ENCODE assay signal across 8 mouse cellular contexts in genomic region chr2:39226731-39227130, GRCm38 (mm10). TPM values are rescaled to one million over a fixed set of nuclear protein-coding genes. Genes with fewer than 3 reads are reported as not detected.
DNase-seq lines count a peak whose midpoint lies in the region; ATAC-seq and TF ChIP-seq lines count a peak whose summit lies in the region.

No protein-coding gene starts in this region.

- H3K4me3 ChIP-seq in heart, embryonic 10.5 days = peak overlapping the region; percentile 83
- H3K4me3 ChIP-seq in ES-Bruce4 (ENCODE audit: low read depth, low read length) = no peak overlapping the region; the same call in 1 of the 2 replicates
- H3K4me3 ChIP-seq in forebrain, postnatal 0 days (ENCODE audit: low read depth, low read length) = peak overlapping the region; percentile 59
- H3K4me3 ChIP-seq in liver, postnatal 0 days (ENCODE audit: low read depth, low read length) = peak overlapping the region; percentile 69

- TF ChIP-seq CTCF in ES-Bruce4 (IDR thresholded peaks at IDR 0.05; ENCODE audit: low read depth, low read length) = no peak
- no peak for TF ChIP-seq CTCF in forebrain, postnatal 0 days (IDR thresholded peaks at IDR 0.05; ENCODE audit: low read depth)
- no peak for TF ChIP-seq CTCF in liver, postnatal 0 days (IDR thresholded peaks at IDR 0.05; ENCODE audit: low read depth)

- no peak for DNase-seq in heart, embryonic 10.5 days (ENCODE audit: low spot score)
- DNase-seq in heart, postnatal 10 days = no peak
- no peak for DNase-seq in forebrain, postnatal 0 days
- DNase-seq in liver, postnatal 0 days = no peak
- DNase-seq in adrenal gland, postnatal 36 days = no peak
- DNase-seq in frontal cortex, adult 2 months (ENCODE audit: extremely low spot score in 1 of 2, low spot score in 1 of 2) = no peak
- DNase-seq in spleen, adult 18-20 months = no peak

- intact Hi-C loops in heart, postnatal 10 days (cut with DNase I) = no loop called here

- peak overlapping the region; percentile 50 for H3K4me2 ChIP-seq in forebrain, postnatal 0 days (ENCODE audit: low read depth)
- peak overlapping the region; percentile 68 for H3K4me2 ChIP-seq in liver, postnatal 0 days (ENCODE audit: low read depth, low read length)

- no peaks in the 10 kb centered on the region for H3K36me3 ChIP-seq in heart, embryonic 10.5 days
- H3K36me3 ChIP-seq in ES-Bruce4 (ENCODE audit: control insufficient read depth, insufficient read depth, low read length, poor library complexity, severe bottlenecking) = no peaks in the 10 kb centered on the region
- no peaks in the 10 kb centered on the region for H3K36me3 ChIP-seq in forebrain, postnatal 0 days (ENCODE audit: insufficient read depth)
- H3K36me3 ChIP-seq in liver, postnatal 0 days (replicated peaks; ENCODE audit: insufficient read depth, low read length) = no peaks in the 10 kb centered on the region

- no peak for TF ChIP-seq EP300 in ES-Bruce4 (IDR thresholded peaks at IDR 0.05; ENCODE audit: insufficient read depth, low read depth, low read length)
- no peak for TF ChIP-seq EP300 in liver, postnatal 0 days (IDR thresholded peaks at IDR 0.05; ENCODE audit: low read depth)

- no peaks in the 10 kb centered on the region for H3K27me3 ChIP-seq in heart, embryonic 10.5 days (ENCODE audit: insufficient read depth, poor library complexity, severe bottlenecking)
- H3K27me3 ChIP-seq in ES-Bruce4 (ENCODE audit: control insufficient read depth, insufficient read depth, low read length, poor library complexity, severe bottlenecking) = no peaks in the 10 kb centered on the region
- H3K27me3 ChIP-seq in forebrain, postnatal 0 days (ENCODE audit: insufficient read depth, low read length) = no peaks in the 10 kb centered on the region
- no peaks in the 10 kb centered on the region for H3K27me3 ChIP-seq in liver, postnatal 0 days (ENCODE audit: insufficient read depth, low read length)

- H3K9ac ChIP-seq in ES-Bruce4 (ENCODE audit: low read depth, poor library complexity, severe bottlenecking) = peak overlapping the region; percentile 56; the same call in 1 of the 2 replicates
- peak overlapping the region; percentile 65; the same call in 1 of the 2 replicates for H3K9ac ChIP-seq in forebrain, postnatal 0 days
- peak overlapping the region; percentile 89 for H3K9ac ChIP-seq in liver, postnatal 0 days (replicated peaks)

- ATAC-seq in forebrain, postnatal 0 days = no peak
- no peak; the same call in 1 of the 2 replicates for ATAC-seq in liver, postnatal 0 days

- H3K9me3 ChIP-seq in heart, embryonic 10.5 days = no peaks in the 10 kb centered on the region
- H3K9me3 ChIP-seq in ES-Bruce4 (replicated peaks; ENCODE audit: control insufficient read depth, insufficient read depth, low read length, poor library complexity, severe bottlenecking) = no peaks in the 10 kb centered on the region
- H3K9me3 ChIP-seq in forebrain, postnatal 0 days (ENCODE audit: low read length) = no peaks in the 10 kb centered on the region
- no peaks in the 10 kb centered on the region for H3K9me3 ChIP-seq in liver, postnatal 0 days (ENCODE audit: low read length)

- peak overlapping the region; percentile 94; the same call in 1 of the 2 replicates for H3K27ac ChIP-seq in heart, embryonic 10.5 days
- no peak overlapping the region for H3K27ac ChIP-seq in ES-Bruce4 (ENCODE audit: insufficient read depth, low read length)
- H3K27ac ChIP-seq in forebrain, postnatal 0 days (ENCODE audit: low read depth, low read length) = peak overlapping the region; percentile 89; the same call in 1 of the 2 replicates
- H3K27ac ChIP-seq in liver, postnatal 0 days (ENCODE audit: low read depth) = peak overlapping the region; percentile 96

- WGBS in heart, embryonic 10.5 days = 28% methylated on average over 3 of the region's 3 CpGs
- 29% methylated on average over 3 of the region's 3 CpGs for WGBS in forebrain, postnatal 0 days
- 35% methylated on average over 3 of the region's 3 CpGs for WGBS in liver, postnatal 0 days (ENCODE audit: insufficient replicate concordance)

- peaks cover 9% of the 10 kb centered on the region for H3K4me1 ChIP-seq in heart, embryonic 10.5 days
- no peaks in the 10 kb centered on the region for H3K4me1 ChIP-seq in ES-Bruce4 (ENCODE audit: control insufficient read depth, insufficient read depth, low read length)
- H3K4me1 ChIP-seq in forebrain, postnatal 0 days (ENCODE audit: insufficient read depth) = peaks cover 14% of the 10 kb centered on the region; the same call in 1 of the 2 replicates
- peaks cover 21% of the 10 kb centered on the region for H3K4me1 ChIP-seq in liver, postnatal 0 days (ENCODE audit: insufficient read depth)

- no peak for TF ChIP-seq POLR2A in ES-Bruce4 (IDR thresholded peaks at IDR 0.05; ENCODE audit: insufficient read depth, low read length)

RNA-seq across cellular contexts. Expression of gene Ppp6c, which starts 0.5 kb away (rescaled TPM):
- 52.1 and 61.0 TPM in 2 replicates for polyA plus RNA-seq in heart, embryonic 10.5 days (2016; fragmentation: Nextera tagmentation; extraction: Ambion mirVana)
- 10 to 100 TPM; 65.4 to 70.0 TPM for total RNA-seq in heart, postnatal 10 days (2021)
- polyA plus RNA-seq in ES-Bruce4 (2011; ENCODE audit: insufficient read depth, insufficient read length, low read depth, missing spikeins) = 78.0 and 81.1 TPM in 2 replicates
- 47.6 and 57.2 TPM in 2 replicates for total RNA-seq in forebrain, postnatal 0 days (2014; rRNA removed)
- polyA plus RNA-seq in forebrain, postnatal 0 days (2015; fragmentation: Nextera tagmentation; extraction: Ambion mirVana) = 51.1 and 54.5 TPM in 2 replicates
- 35.5 and 37.0 TPM in 2 replicates for polyA plus RNA-seq in liver, postnatal 0 days (2015; fragmentation: Nextera tagmentation; extraction: Ambion mirVana)
- total RNA-seq in adrenal gland, postnatal 36 days (2021) = 100 to 1,000 TPM in 1 of 2 experiments, 10 to 100 TPM in 1; 89.0 to 106 TPM
- 40.1 and 46.5 TPM in 2 replicates for polyA plus RNA-seq in frontal cortex, adult 2 months (2012; rRNA removed)

RNA-seq across cellular contexts. Expression of gene Scai, which starts 36.2 kb away (rescaled TPM):
- 7.1 and 7.3 TPM in 2 replicates for polyA plus RNA-seq in heart, embryonic 10.5 days (2016; fragmentation: Nextera tagmentation; extraction: Ambion mirVana)
- total RNA-seq in heart, postnatal 10 days (2021) = 10 to 100 TPM; 11.1 to 11.7 TPM
- polyA plus RNA-seq in ES-Bruce4 (2011; ENCODE audit: insufficient read depth, insufficient read length, low read depth, missing spikeins) = 18.7 and 18.8 TPM in 2 replicates
- 61.3 and 68.6 TPM in 2 replicates for total RNA-seq in forebrain, postnatal 0 days (2014; rRNA removed)
- polyA plus RNA-seq in forebrain, postnatal 0 days (2015; fragmentation: Nextera tagmentation; extraction: Ambion mirVana) = 8.6 and 11.6 TPM in 2 replicates
- polyA plus RNA-seq in liver, postnatal 0 days (2015; fragmentation: Nextera tagmentation; extraction: Ambion mirVana) = 0.56 and 0.70 TPM in 2 replicates
- total RNA-seq in adrenal gland, postnatal 36 days (2021) = 1 to 10 TPM; 6.9 to 9.9 TPM
- polyA plus RNA-seq in frontal cortex, adult 2 months (2012; rRNA removed) = 9.4 and 10.3 TPM in 2 replicates
